Mouse (Mus musculus) adrenal gland, postnatal 4 days (tissue): Measurements from ENCODE around the gene Rfx5. TPM values are rescaled to one million over a fixed set of nuclear protein-coding genes. Genes with fewer than 3 reads are reported as not detected.

Source experiments
- DNase-seq, 2 experiments: peaks; one replicate each; pipeline ENCODE4 v3.0.0; 2021 to 2022; ENCODE audit warnings: low spot score in 2 of 2, mixed read lengths in 2 of 2
- microRNA-seq: library from miRNA; unstranded; fragments of <30 nt; microRNA quantifications from one replicate; pipeline ENCODE4 v1.2.0, GENCODE M21; 2021
- total RNA-seq, 2 experiments: library from RNA; stranded (reverse); gene quantifications; 2 replicates each; pipeline ENCODE4 v1.2.3; 2021

Rfx5 gene
- total RNA-seq, 2 experiments from 2014 or later, result 35.8 to 37.6 TPM

- no peak for DNase-seq
These were observed 31.6 kb downstream of the Rfx5 start for GRCm38 (mm10) chr3:94985513-94985912.

GRCm38 (mm10) chr3:94987578-94987977 is 33.7 kb downstream of the Rfx5 start:
- DNase-seq, result no peak

DNA sequence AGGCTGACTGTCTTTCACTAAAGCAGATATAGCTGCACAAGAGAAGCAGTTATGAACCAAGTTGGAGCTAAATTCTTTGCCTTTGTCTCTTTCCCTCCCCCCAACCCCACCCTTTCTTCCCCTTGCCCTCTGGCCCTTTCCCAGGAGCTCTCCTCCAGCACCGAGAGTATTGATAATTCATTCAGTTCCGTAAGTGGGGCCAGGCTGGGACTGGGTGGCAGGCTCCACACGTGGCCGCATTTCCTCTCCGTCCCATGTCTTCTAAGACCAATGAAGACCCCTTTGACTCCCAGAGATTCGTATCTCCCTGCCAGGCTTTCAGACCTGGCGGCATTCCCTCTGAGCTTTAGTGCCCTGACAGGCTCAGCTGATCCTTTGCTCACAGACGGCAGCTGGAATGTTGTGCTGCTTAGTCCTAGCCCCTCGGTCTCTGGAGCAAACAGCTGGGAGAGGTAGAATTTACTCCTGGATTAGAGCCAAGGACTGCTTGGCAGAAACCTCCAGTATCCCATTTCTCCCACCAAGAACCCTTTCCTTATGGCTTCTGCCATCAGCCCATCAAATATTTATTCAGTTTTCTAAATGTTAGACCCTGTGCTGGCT is 35.4 kb downstream of the Rfx5 start:
- no peak for DNase-seq

- peak; percentile 52 to 58 for DNase-seq
These were observed 43.1 kb downstream of the Rfx5 start for GRCm38 (mm10) chr3:94996946-94997345.

- DNase-seq, result no peak
These were observed 48.7 kb downstream of the Rfx5 start for GRCm38 (mm10) chr3:95002569-95002968.

DNA sequence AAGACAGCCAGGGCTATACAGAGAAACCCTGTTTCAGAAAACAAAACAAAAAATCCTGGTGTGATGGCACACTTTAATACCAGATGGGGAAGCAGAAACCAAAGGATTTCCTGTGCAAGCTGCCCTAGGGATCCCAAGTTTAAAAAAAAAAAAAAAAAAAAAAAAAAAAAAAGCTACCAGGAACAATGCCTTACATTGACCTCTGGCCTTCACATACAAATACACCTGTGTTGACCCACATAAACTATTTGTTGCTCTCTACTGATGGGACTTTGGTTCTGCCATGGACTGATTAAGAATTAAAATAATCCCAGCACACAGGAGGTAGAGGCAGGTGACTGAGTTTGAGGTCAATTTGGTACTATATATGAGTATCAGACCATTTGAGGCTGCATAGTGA is 49.4 kb downstream of the Rfx5 start:
- DNase-seq, result no peak

GRCm38 (mm10) chr3:95005651-95006050 is 51.8 kb downstream of the Rfx5 start:
- no peak for DNase-seq

DNA sequence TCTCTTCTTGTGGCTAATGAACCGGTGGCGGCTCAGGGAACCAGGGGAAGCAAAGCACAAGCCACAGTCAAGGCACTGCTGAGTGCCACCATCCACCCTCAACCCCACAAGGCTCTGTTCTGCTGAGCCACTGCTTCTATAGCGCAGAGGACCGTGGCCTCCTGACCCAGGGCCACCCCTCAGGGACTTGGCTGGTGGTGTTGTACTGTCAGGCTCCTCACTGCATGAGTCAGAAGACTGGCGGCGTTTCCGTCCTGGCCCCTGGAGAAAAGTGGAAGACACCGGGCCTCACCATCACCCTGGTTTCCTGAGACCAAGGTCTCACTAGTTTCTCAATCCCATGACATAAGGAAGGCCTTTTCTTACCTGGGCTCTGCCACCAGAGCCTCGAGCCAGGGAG is 53.8 kb downstream of the Rfx5 start:
- peak in 1 of 2 experiments; percentile 3 for DNase-seq

DNA sequence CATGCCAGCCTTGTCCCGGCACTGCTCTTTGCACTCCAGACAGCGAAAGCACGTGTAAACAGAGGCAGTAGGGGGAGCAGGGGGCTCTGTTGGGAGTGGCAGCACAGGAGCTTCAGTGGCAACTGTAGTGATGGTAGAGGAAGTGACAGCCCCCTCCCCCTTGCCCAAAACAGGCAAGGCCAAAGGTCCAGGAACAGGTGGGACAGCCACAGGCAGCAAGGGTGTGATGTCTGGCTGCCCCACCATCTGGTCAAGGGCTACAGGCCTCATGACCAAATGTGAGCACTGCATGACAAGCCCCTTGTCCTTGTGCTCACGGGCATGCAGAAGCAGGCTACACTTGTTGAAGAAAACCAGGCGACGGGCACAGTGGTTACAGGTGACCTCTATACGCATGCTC is 56.5 kb downstream of the Rfx5 start:
- no peak for DNase-seq

Small RNA genes within 50 kb of the gene (microRNA-seq; reads per million reads assigned to microRNA genes)
- gene Mir7013, result 1.6 reads per million

Other genes starting within 250 kb of the Rfx5 start
- gene Cgn, start 167.6 kb upstream of the Rfx5 start, total RNA-seq, result 1 to 10 TPM; 3.7 to 6.2 TPM
- gene Pogz, start 116.5 kb upstream of the Rfx5 start, total RNA-seq, result 10 to 100 TPM; 59.0 to 63.0 TPM
- gene Psmb4, start 67.1 kb upstream of the Rfx5 start, total RNA-seq, result 100 to 1,000 TPM; 326 to 345 TPM
- gene Selenbp1, start 21.0 kb upstream of the Rfx5 start, total RNA-seq, result 10 to 100 TPM; 50.8 to 55.9 TPM
- gene Pi4kb, start 20.7 kb downstream of the Rfx5 start, total RNA-seq, result 10 to 100 TPM; 51.8 to 56.2 TPM
- 10 to 100 TPM; 76.5 to 81.4 TPM for gene Zfp687, start 61.4 kb downstream of the Rfx5 start, total RNA-seq
- gene Psmd4, start 88.5 kb downstream of the Rfx5 start, total RNA-seq, result 100 to 1,000 TPM; 243 to 263 TPM
- gene Pip5k1a, start 152.9 kb downstream of the Rfx5 start, total RNA-seq, result 10 to 100 TPM; 51.6 to 54.5 TPM
- gene Vps72, start 156.9 kb downstream of the Rfx5 start, total RNA-seq, result 10 to 100 TPM; 89.3 to 93.0 TPM
- gene Tmod4, start 170.4 kb downstream of the Rfx5 start, total RNA-seq, result 1 to 10 TPM; 3.7 to 7.8 TPM
- gene Scnm1, start 179.9 kb downstream of the Rfx5 start, total RNA-seq, result 10 to 100 TPM; 53.4 to 53.9 TPM
- gene Lysmd1, start 180.0 kb downstream of the Rfx5 start, total RNA-seq, result 10 to 100 TPM; 10.7 to 11.5 TPM
- 1 to 10 TPM; 2.9 to 3.4 TPM for gene Tnfaip8l2, start 188.3 kb downstream of the Rfx5 start, total RNA-seq
- gene Sema6c, start 206.4 kb downstream of the Rfx5 start, total RNA-seq, result 10 to 100 TPM; 15.3 to 15.4 TPM